Mouse (Mus musculus): Measurements from ENCODE around the gene Rfk. TPM values are rescaled to one million over a fixed set of nuclear protein-coding genes. Genes with fewer than 3 reads are reported as not detected.

The Rfk gene
- polyA plus RNA-seq, 1 experiment from 2014 or later, result 55.5 TPM

DNA sequence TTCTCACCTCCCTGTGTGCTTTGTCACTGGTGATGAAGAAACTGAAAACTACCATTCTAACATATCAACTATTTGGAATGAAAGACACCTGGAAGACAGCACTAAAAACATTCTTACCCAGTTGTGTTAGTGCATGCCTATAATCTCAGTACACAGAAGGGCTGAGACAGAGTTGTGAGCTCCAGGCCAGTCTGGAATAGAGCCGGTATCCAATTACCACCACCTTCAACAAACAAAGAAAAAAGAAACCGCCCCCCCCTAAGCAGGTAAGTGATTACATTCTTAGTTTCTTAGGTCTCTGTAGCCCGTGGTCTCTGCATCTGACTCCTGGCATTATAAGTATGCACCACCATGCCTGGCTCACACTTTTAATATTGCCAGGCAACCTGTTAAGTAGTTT, 977 bp upstream of the Rfk start:
- no peak for DNase-seq (ENCODE audit: low spot score)
- H3K4me3 ChIP-seq, result peak overlapping the region; percentile 88
- 11% methylated on average over 3 of the region's 3 CpGs for WGBS
- no peaks in the 10 kb centered on the region for H3K9me3 ChIP-seq (replicated peaks)
- H3K27ac ChIP-seq, result 0 out of 2 replicates have a peak overlapping the region, but pooled peaks have one; percentile 7
- H3K4me1 ChIP-seq, result peaks cover 15% of the 10 kb centered on the region
- peaks cover 7% of the 10 kb centered on the region; the same call in 1 of the 2 replicates for H3K36me3 ChIP-seq
- H3K27me3 ChIP-seq (ENCODE audit: low read depth, poor library complexity, severe bottlenecking), result peaks cover 21% of the 10 kb centered on the region

DNA sequence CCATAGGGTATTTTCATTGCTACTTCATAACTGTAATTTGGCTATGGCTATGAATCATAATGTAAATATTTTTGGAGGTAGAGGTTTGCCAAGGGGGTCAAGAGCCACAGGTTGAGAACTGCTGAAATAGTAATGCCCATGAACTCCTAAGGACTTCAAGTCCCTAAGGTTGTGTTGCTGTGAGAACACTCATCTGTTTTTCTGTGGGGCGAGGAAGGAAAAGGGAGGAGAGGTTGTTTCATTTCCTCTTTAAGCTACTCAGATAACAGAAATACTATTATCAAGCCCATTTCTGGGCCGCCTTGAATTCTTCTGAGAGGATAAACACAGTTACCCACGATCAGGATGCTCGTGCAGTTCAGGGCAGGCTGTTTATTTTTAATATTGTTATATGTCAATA, 3.0 kb downstream of the Rfk start:
- no peak for DNase-seq (ENCODE audit: low spot score)
- H3K9me3 ChIP-seq (replicated peaks), result no peaks in the 10 kb centered on the region
- H3K36me3 ChIP-seq, result peaks cover 33% of the 10 kb centered on the region
- 86% methylated on average over 4 of the region's 4 CpGs for WGBS
- H3K4me1 ChIP-seq, result peaks cover 15% of the 10 kb centered on the region
- H3K27me3 ChIP-seq (ENCODE audit: low read depth, poor library complexity, severe bottlenecking), result peaks cover 15% of the 10 kb centered on the region
- no peak overlapping the region for H3K27ac ChIP-seq
- H3K4me3 ChIP-seq, result no peak overlapping the region

DNA sequence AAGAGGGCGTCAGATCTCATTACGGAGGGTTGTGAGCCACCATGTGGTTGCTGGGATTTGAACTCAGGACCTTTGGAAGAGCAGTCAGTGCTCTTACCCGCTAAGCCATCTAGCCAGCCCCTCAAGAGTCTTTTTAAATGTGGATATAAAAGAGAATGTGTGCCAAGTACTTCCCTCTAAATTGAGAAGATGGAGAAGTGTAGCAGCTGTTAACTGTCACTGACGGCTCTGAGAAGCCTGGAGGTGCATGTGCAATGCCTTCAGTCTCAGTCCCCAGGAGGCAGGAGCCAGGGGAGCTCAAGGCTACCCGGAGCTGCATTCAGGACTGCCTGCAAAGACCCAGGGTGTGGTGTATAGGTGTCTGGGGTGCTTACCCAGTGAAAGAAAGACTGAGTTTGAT, 4.1 kb downstream of the Rfk start:
- Histone ChIP-seq H3K27ac (no peak overlapping the region), H3K27me3 (ENCODE audit: low read depth, poor library complexity, severe bottlenecking) (peaks cover 4% of the 10 kb centered on the region), H3K36me3 (peaks cover 33% of the 10 kb centered on the region), H3K4me3 (no peak overlapping the region), H3K9me3 (replicated peaks) (no peaks in the 10 kb centered on the region), H3K4me1 (peaks cover 11% of the 10 kb centered on the region)
- DNase-seq (ENCODE audit: low spot score), result no peak
- WGBS, result 86% methylated on average over 5 of the region's 5 CpGs

DNA sequence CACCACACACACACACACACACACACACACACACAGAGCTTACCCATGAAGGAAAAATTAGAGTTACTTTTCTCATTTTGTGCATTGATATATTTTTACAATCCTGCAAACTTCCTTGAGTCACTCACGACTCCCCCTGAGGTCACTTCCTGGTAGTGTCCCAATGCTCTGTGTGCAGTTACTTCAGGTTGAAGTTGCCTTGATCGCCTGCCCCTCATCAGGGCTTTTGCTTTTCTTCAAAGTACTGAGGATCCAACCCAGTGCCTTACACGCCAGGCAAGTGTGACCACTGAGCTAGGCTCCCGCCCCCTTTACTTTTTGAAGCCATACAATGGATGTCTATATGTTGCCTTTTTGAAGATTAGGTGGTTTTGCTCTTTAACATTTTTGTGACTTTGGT, 6.1 kb downstream of the Rfk start:
- Histone ChIP-seq H3K4me3 (no peak overlapping the region), H3K9me3 (replicated peaks) (no peaks in the 10 kb centered on the region), H3K36me3 (peaks cover 33% of the 10 kb centered on the region), H3K27ac (no peak overlapping the region), H3K4me1 (peaks cover 1% of the 10 kb centered on the region), H3K27me3 (ENCODE audit: low read depth, poor library complexity, severe bottlenecking) (no peaks in the 10 kb centered on the region)
- no peak for DNase-seq (ENCODE audit: low spot score)
- 87% methylated on average over 4 of the region's 4 CpGs for WGBS

DNA sequence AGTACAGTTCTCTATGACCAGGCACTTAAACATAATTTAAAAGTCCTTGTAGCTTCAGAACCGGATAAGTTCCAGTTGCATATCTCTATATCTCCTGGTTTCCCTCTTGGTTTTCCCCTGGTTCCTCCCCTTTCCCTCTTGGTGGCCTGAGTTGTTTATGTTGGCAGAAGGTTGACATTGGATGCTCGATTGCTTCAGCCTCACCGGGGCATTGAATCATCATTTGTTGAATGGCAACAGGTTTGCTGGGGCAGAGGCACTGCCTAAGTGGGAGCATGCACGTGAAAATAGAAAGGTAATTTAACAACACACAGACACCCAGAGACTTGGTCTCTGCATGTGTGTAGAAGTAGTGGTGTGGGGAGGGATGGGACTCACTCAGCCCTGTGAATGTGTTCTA, 6.7 kb downstream of the Rfk start:
- no peaks in the 10 kb centered on the region for H3K9me3 ChIP-seq (replicated peaks)
- DNase-seq (ENCODE audit: low spot score), result no peak
- no peaks in the 10 kb centered on the region for H3K4me1 ChIP-seq
- no peaks in the 10 kb centered on the region for H3K27me3 ChIP-seq (ENCODE audit: low read depth, poor library complexity, severe bottlenecking)
- 89% methylated on average over 4 of the region's 4 CpGs for WGBS
- H3K36me3 ChIP-seq, result peaks cover 33% of the 10 kb centered on the region
- no peak overlapping the region for H3K4me3 ChIP-seq
- no peak overlapping the region for H3K27ac ChIP-seq

DNA sequence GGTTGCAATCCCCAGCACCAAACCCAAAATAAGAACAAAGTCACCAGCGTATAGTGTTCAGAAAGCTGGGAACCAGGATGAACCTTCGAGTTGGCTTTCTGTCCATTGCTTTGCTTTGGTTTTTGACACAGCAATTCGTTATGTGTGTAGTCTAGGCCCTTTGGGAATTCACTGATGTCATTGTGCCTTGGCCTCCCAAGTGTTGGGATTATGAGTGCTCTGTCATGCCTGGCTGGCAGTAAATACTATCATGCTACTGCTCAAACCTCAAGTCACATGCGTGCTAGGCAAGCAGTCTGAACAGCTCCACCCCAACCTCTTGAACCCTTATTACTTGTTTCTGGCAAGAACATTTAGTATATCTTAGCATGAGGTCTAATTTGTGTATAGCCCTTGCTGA, 9.3 kb downstream of the Rfk start:
- no peaks in the 10 kb centered on the region for H3K4me1 ChIP-seq
- H3K27ac ChIP-seq, result no peak overlapping the region
- 86% methylated on average over 4 of the region's 4 CpGs for WGBS
- no peaks in the 10 kb centered on the region for H3K9me3 ChIP-seq (replicated peaks)
- H3K27me3 ChIP-seq (ENCODE audit: low read depth, poor library complexity, severe bottlenecking), result no peaks in the 10 kb centered on the region
- no peak overlapping the region for H3K4me3 ChIP-seq
- H3K36me3 ChIP-seq, result peaks cover 24% of the 10 kb centered on the region
- no peak for DNase-seq (ENCODE audit: low spot score)

DNA sequence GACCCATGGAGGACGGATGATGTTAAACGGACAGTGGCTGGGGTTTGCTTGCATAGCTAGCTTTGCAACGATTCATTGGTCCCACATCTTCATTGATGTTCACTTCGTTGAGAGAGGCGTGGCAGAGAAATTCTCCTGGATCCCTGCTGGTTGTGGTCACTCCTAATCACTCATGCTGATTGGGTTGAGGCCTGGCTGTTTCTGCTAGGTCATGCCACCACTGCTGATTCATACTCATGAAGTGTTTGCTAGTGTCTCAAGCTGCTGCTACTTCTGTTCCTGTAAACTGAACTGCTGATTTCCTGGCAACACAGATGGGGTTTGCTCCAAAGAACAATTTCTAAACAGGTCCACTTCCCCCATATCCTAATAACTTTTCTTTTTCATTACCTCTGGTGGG, 13.0 kb downstream of the Rfk start:
- Histone ChIP-seq H3K4me3 (no peak overlapping the region), H3K9me3 (replicated peaks) (no peaks in the 10 kb centered on the region), H3K4me1 (no peaks in the 10 kb centered on the region), H3K36me3 (no peaks in the 10 kb centered on the region), H3K27ac (no peak overlapping the region), H3K27me3 (ENCODE audit: low read depth, poor library complexity, severe bottlenecking) (no peaks in the 10 kb centered on the region)
- WGBS, result 89% methylated on average over 5 of the region's 5 CpGs
- no peak for DNase-seq (ENCODE audit: low spot score)

DNA sequence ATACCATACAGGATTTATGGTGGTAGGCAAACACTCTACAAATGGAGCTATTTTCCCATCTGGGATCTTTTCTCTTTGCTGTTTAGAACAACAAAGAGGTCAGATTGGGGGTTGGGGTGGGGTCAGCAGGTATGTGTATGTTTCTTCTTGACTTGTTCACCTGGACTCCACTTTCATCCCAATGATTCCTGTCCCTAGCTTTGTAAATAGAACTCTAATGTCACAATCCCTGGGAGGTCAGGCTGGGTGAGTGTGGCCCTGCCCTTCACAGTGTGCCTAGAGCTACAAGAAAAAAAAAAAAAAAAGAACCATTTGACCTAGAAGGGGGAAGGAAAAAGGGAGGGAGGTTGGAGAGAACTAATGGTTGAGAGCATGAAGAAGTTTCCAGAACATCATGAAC, 14.7 kb downstream of the Rfk start:
- Histone ChIP-seq H3K4me3 (no peak overlapping the region), H3K4me1 (no peaks in the 10 kb centered on the region), H3K27ac (no peak overlapping the region), H3K36me3 (no peaks in the 10 kb centered on the region), H3K9me3 (replicated peaks) (no peaks in the 10 kb centered on the region), H3K27me3 (ENCODE audit: low read depth, poor library complexity, severe bottlenecking) (no peaks in the 10 kb centered on the region)
- no peak for DNase-seq (ENCODE audit: low spot score)

DNA sequence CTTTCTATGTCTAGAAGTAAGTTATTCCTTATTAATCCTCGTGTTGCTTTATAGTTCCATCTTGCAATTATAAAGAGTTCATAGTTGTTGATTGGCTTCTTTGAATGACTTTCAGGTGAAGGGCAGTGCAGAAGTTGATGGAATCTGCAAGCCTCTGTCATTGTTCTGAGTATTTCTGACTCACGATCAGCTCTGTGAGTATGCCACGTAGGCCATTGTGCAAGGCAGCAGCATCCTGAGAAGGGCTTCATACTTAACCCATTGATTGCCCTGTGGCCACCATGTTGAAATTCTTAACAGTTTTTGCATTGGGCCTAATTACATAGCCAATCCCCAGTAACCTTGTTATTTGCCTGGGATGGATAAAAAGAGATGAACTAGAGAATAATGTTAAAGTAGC, 15.5 kb downstream of the Rfk start:
- DNase-seq (ENCODE audit: low spot score), result no peak

DNA sequence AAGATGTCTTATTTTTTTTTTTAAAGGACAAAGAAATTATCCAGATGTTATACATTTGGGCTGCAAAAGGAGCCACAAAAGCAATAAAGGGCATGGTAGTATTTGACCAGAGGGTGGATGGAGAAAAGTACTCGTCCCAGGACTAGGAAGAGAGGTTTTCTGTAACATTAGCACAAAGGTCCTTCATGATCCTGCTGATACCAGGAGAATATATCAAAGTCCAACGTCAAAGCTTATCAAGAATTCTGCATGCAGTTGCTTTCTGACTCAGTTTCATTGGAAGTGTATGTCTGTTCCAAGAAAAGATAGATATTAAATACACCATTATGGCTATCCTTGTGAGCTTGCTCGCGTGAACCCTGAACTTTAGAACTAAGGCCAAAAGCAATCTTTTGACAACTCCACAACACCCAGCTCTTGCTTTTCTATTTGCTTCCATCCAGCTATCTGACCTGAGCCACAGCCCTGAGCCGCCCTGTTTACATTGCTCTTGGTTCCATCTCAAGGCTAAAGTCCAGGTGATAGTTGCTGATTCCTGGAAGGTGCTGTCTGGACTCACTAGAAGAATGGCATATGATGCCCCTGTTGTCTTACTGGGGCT, 16.7 kb downstream of the Rfk start:
- DNase-seq (ENCODE audit: low spot score), result no peak
- WGBS, result 88% methylated on average over 5 of the region's 5 CpGs
- H3K27ac ChIP-seq, result no peak overlapping the region
- H3K27me3 ChIP-seq (ENCODE audit: low read depth, poor library complexity, severe bottlenecking), result no peaks in the 10 kb centered on the region
- no peaks in the 10 kb centered on the region for H3K4me1 ChIP-seq
- H3K36me3 ChIP-seq, result no peaks in the 10 kb centered on the region
- no peaks in the 10 kb centered on the region for H3K9me3 ChIP-seq (replicated peaks)
- H3K4me3 ChIP-seq, result no peak overlapping the region

More for the DNA sequence above, 15.5 kb downstream of the Rfk start:
- no peaks in the 10 kb centered on the region for H3K27me3 ChIP-seq (ENCODE audit: low read depth, poor library complexity, severe bottlenecking)
- no peaks in the 10 kb centered on the region for H3K36me3 ChIP-seq
- no peaks in the 10 kb centered on the region for H3K9me3 ChIP-seq (replicated peaks)
- no peaks in the 10 kb centered on the region for H3K4me1 ChIP-seq
- H3K27ac ChIP-seq, result no peak overlapping the region
- no peak overlapping the region for H3K4me3 ChIP-seq
- 75% methylated on average over 3 of the region's 3 CpGs for WGBS

DNA sequence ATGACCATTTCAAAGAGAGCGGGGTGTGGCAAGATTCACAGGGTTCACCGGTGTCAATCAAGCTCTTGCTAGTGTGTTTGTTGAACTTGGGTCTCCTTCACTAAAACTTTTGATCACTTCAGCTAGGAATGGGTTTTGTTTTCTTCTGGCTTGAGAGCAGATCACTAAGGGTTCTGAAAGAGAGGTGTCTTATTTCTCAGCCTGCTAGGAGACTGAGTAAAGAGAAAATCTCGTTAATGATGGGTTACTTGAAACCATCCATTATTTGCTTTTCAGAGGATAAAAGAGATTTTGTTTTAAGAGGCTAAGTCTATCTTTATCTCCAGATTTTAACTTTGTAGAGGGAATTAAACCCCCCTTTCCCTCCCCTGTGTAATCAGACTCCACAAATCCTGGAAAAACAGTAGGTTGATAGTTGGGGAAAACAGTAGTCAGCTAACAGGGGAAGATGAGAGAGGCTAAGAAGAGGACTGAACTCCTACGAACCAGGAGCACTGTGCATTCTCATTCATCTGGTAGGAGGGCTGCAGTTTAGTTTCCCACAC, 19.1 kb downstream of the Rfk start:
- Histone ChIP-seq H3K27me3 (ENCODE audit: low read depth, poor library complexity, severe bottlenecking) (no peaks in the 10 kb centered on the region), H3K36me3 (no peaks in the 10 kb centered on the region), H3K27ac (no peak overlapping the region), H3K4me1 (no peaks in the 10 kb centered on the region), H3K4me3 (no peak overlapping the region), H3K9me3 (replicated peaks) (no peaks in the 10 kb centered on the region)
- 59% methylated on average over 4 of the region's 4 CpGs for WGBS
- DNase-seq (ENCODE audit: low spot score), result no peak

DNA sequence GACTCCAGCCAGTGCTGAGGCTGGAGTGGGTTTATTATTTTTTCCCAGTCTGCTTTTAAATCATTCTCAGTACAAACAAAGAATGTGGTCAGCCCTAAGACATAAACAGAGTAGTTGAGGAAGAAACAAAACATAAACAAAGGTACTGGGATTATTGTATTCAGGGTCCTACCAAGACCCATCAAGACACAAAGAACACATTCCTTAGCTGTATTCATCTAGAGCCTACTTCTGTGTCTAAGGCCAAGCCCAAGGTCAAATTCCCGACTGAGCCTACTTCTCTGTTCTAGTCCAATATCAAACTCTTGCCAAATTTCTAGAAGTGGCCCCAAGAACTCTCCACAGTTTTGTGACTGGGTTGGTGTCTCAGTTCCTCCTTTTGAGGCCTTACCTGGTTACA, 24.0 kb downstream of the Rfk start:
- no peak for DNase-seq (ENCODE audit: low spot score)
- Histone ChIP-seq H3K4me3 (no peak overlapping the region), H3K4me1 (no peaks in the 10 kb centered on the region), H3K27me3 (ENCODE audit: low read depth, poor library complexity, severe bottlenecking) (no peaks in the 10 kb centered on the region), H3K27ac (no peak overlapping the region), H3K36me3 (no peaks in the 10 kb centered on the region), H3K9me3 (replicated peaks) (no peaks in the 10 kb centered on the region)
- WGBS, result 81% methylated on average over 1 of the region's 1 CpGs

DNA sequence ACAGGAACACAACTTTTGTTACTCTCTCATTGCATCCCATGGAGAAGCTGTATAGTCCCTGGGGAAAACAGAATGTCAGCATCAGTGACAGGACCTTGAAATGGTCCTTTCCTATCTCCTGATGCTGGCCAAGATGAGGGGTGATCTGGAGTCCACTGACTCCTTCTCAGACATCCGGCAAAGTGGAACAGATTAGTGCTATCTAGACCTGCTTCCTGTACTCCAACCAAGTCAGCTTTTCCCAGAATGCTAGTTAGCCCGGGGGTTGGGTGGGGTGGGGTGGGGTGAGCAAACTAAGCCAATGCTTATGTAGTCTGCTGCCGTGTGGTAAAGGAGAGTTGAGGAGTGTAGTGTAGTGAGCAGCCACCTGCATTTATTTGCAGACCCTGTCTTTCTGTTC, 29.5 kb downstream of the Rfk start:
- WGBS, result 78% methylated on average over 3 of the region's 3 CpGs
- no peak for DNase-seq (ENCODE audit: low spot score)
- no peak overlapping the region for H3K4me3 ChIP-seq
- H3K27me3 ChIP-seq (ENCODE audit: low read depth, poor library complexity, severe bottlenecking), result no peaks in the 10 kb centered on the region
- no peaks in the 10 kb centered on the region for H3K36me3 ChIP-seq
- H3K4me1 ChIP-seq, result peaks cover 7% of the 10 kb centered on the region; the same call in 1 of the 2 replicates
- H3K27ac ChIP-seq, result no peak overlapping the region
- no peaks in the 10 kb centered on the region for H3K9me3 ChIP-seq (replicated peaks)

Measured in limb, embryonic 10.5 days (tissue).